Mouse (Mus musculus) lung, embryonic 14.5 days (tissue): Measurements from ENCODE around the gene Mlec. TPM values are rescaled to one million over a fixed set of nuclear protein-coding genes. Genes with fewer than 3 reads are reported as not detected.
"Not testable (repeated sequence)": the region's sequence is repeated elsewhere in the genome, so short reads cannot be mapped to it uniquely, and the experiment has no call there.

Experiments used
- ATAC-seq: fragments of 200-750 bp; cut with Nextera tagmentation; 2 replicates; pipeline ENCODE4 v1.8.0; 2017; ENCODE audit warnings: mild to moderate bottlenecking, moderate TSS enrichment, moderate library complexity; ENCODE audit not compliant: insufficient read depth
- DNase-seq: peaks from one replicate; pipeline ENCODE4 v3.0.0-alpha.2; 2015
- H3K27ac ChIP-seq: fragments of 300-500 bp; sonication (generic); 2 replicates; pipeline ENCODE4 v1.5.1; 2014; ENCODE audit warnings: low read depth, mild to moderate bottlenecking, moderate library complexity
- H3K27me3 ChIP-seq: fragments of 300-500 bp; sonication (generic); 2 replicates; pipeline ENCODE4 v1.6.1; 2014; ENCODE audit warnings: low read length, control low read depth; ENCODE audit not compliant: insufficient read depth
- H3K36me3 ChIP-seq: fragments of 300-500 bp; sonication (generic); 2 replicates; pipeline ENCODE4 v1.6.1; 2014; ENCODE audit warnings: control low read depth; ENCODE audit not compliant: insufficient read depth
- H3K4me1 ChIP-seq: fragments of 300-500 bp; sonication (generic); 2 replicates; pipeline ENCODE4 v1.6.1; 2014; ENCODE audit warnings: antibody characterized with exemption, control low read depth; ENCODE audit not compliant: insufficient read depth
- H3K4me2 ChIP-seq: fragments of 300-500 bp; sonication (generic); 2 replicates; pipeline ENCODE4 v1.6.1; 2014; ENCODE audit warnings: mild to moderate bottlenecking
- H3K4me3 ChIP-seq: fragments of 300-500 bp; sonication (generic); 2 replicates; pipeline ENCODE4 v1.5.1; 2014; ENCODE audit warnings: low read depth, low read length
- H3K9ac ChIP-seq: fragments of 300-500 bp; sonication (generic); 2 replicates; pipeline ENCODE4 v1.6.1; 2014
- H3K9me3 ChIP-seq: fragments of 300-500 bp; sonication (generic); 2 replicates; pipeline ENCODE4 v1.6.1; 2016; ENCODE audit warnings: low read depth, low read length, control low read depth
- CTCF ChIP-seq: IDR thresholded peaks from 2 replicates; pipeline ENCODE4 v1.5.1; 2016; ENCODE audit warnings: antibody characterized with exemption, low read depth
- WGBS: fragments of 180-500 bp; shearing (Covaris S2); extraction: QIAGEN DNeasy Blood & Tissue Kit; methylation state at CpG from one replicate; pipeline ENCODE4 v1.1.7; 2014; 5-methylcytosine and 5-hydroxymethylcytosine counted together
- polyA plus RNA-seq: library from polyadenylated mRNA; unstranded; fragments of >200 nt; fragmentation: Nextera tagmentation; extraction: Ambion mirVana; gene quantifications from 2 replicates; pipeline ENCODE4 v1.2.1, GENCODE M21; 2014

The Mlec gene
- polyA plus RNA-seq, 1 experiment from 2014 or later: 81.1 TPM

GRCm38 (mm10) chr5:115113244-115113643 lies 44.7 kb downstream of the Mlec start:
- no peaks in the 10 kb centered on the region for H3K27me3 ChIP-seq
- 95% methylated on average over 12 of the region's 12 CpGs for WGBS
- ATAC-seq: no peak
- H3K27ac ChIP-seq: no peak overlapping the region
- DNase-seq: no peak
- H3K9me3 ChIP-seq: no peaks in the 10 kb centered on the region
- no peaks in the 10 kb centered on the region for H3K4me1 ChIP-seq
- no peak for TF ChIP-seq CTCF
- H3K4me3 ChIP-seq: no peak overlapping the region
- peaks cover 46% of the 10 kb centered on the region for H3K36me3 ChIP-seq
- no peak overlapping the region for H3K9ac ChIP-seq
- no peak overlapping the region for H3K4me2 ChIP-seq

- Histone ChIP-seq H3K9me3 (no peaks in the 10 kb centered on the region), H3K27ac (no peak overlapping the region), H3K27me3 (no peaks in the 10 kb centered on the region), H3K4me3 (no peak overlapping the region), H3K4me1 (no peaks in the 10 kb centered on the region), H3K4me2 (no peak overlapping the region), H3K9ac (no peak overlapping the region), H3K36me3 (peaks cover 36% of the 10 kb centered on the region)
- DNase-seq (no peak), ATAC-seq (no peak)
- 88% methylated on average over 8 of the region's 8 CpGs for WGBS
- no peak for TF ChIP-seq CTCF
These were observed 46.8 kb downstream of the Mlec start for GRCm38 (mm10) chr5:115111156-115111555.

- not testable (repeated sequence) for DNase-seq, H3K4me2 ChIP-seq, H3K4me3 ChIP-seq, H3K27ac ChIP-seq, ATAC-seq, H3K27me3 ChIP-seq, H3K4me1 ChIP-seq, H3K9me3 ChIP-seq, H3K9ac ChIP-seq
- peaks cover 27% of the 10 kb centered on the region for H3K36me3 ChIP-seq
- WGBS: 94% methylated on average over 23 of the region's 23 CpGs
These were observed 54.7 kb downstream of the Mlec start for GRCm38 (mm10) chr5:115103253-115103652.

- no peak for ATAC-seq
- no peak overlapping the region for H3K27ac ChIP-seq
- WGBS: 76% methylated on average over 2 of the region's 2 CpGs
- no peak overlapping the region for H3K4me3 ChIP-seq
- no peaks in the 10 kb centered on the region for H3K4me1 ChIP-seq
- H3K27me3 ChIP-seq: no peaks in the 10 kb centered on the region
- H3K36me3 ChIP-seq: peaks cover 37% of the 10 kb centered on the region
- H3K9ac ChIP-seq: no peak overlapping the region
- no peak for TF ChIP-seq CTCF
- H3K4me2 ChIP-seq: no peak overlapping the region
- no peaks in the 10 kb centered on the region for H3K9me3 ChIP-seq
- no peak for DNase-seq
These were observed 55.7 kb downstream of the Mlec start for GRCm38 (mm10) chr5:115102231-115102630.

- Histone ChIP-seq H3K4me1 (no peaks in the 10 kb centered on the region), H3K9ac (no peak overlapping the region), H3K4me3 (no peak overlapping the region), H3K9me3 (no peaks in the 10 kb centered on the region), H3K4me2 (no peak overlapping the region), H3K27me3 (no peaks in the 10 kb centered on the region), H3K27ac (no peak overlapping the region), H3K36me3 (peaks cover 52% of the 10 kb centered on the region)
- ATAC-seq: no peak
- no peak for DNase-seq
- no peak for TF ChIP-seq CTCF
- 72% methylated on average over 6 of the region's 6 CpGs for WGBS
These were observed 57.5 kb downstream of the Mlec start for GRCm38 (mm10) chr5:115100473-115100872.

GRCm38 (mm10) chr5:115099991-115100390 lies 58.0 kb downstream of the Mlec start:
- no peak overlapping the region for H3K9ac ChIP-seq
- H3K27ac ChIP-seq: no peak overlapping the region
- no peaks in the 10 kb centered on the region for H3K27me3 ChIP-seq
- ATAC-seq: no peak
- no peak overlapping the region for H3K4me2 ChIP-seq
- H3K4me3 ChIP-seq: no peak overlapping the region
- TF ChIP-seq CTCF: no peak
- no peak for DNase-seq
- 70% methylated on average over 9 of the region's 9 CpGs for WGBS
- H3K9me3 ChIP-seq: no peaks in the 10 kb centered on the region
- peaks cover 57% of the 10 kb centered on the region for H3K36me3 ChIP-seq
- no peaks in the 10 kb centered on the region for H3K4me1 ChIP-seq

GRCm38 (mm10) chr5:115099530-115099929 lies 58.4 kb downstream of the Mlec start:
- no peak overlapping the region for H3K27ac ChIP-seq
- WGBS: 79% methylated on average over 5 of the region's 5 CpGs
- H3K4me1 ChIP-seq: no peaks in the 10 kb centered on the region
- no peak overlapping the region for H3K4me2 ChIP-seq
- H3K9me3 ChIP-seq: no peaks in the 10 kb centered on the region
- H3K4me3 ChIP-seq: no peak overlapping the region
- H3K27me3 ChIP-seq: no peaks in the 10 kb centered on the region
- DNase-seq: no peak
- ATAC-seq: no peak
- TF ChIP-seq CTCF: no peak
- H3K9ac ChIP-seq: no peak overlapping the region
- peaks cover 62% of the 10 kb centered on the region for H3K36me3 ChIP-seq

GRCm38 (mm10) chr5:115098195-115098594 lies 59.8 kb downstream of the Mlec start, which contains the start of gene Gm10401:
TSS of gene Gm10401 (minus strand) at chr5:115098295.
- no peak within 1 kb of the TSS for H3K4me3 ChIP-seq
- H3K4me2 ChIP-seq: no peak within 1 kb of the TSS
- H3K4me1 ChIP-seq: no peaks in the 10 kb centered on the region
- WGBS: 91% methylated on average over 8 of the region's 8 CpGs
- no peak for DNase-seq
- H3K9me3 ChIP-seq: no peaks in the 10 kb centered on the region
- no peaks in the 10 kb centered on the region for H3K27me3 ChIP-seq
- H3K36me3 ChIP-seq: peaks cover 63% of the 10 kb centered on the region
- H3K27ac ChIP-seq: no peak within 1 kb of the TSS
- no peak for TF ChIP-seq CTCF
- H3K9ac ChIP-seq: no peak within 1 kb of the TSS
- no peak for ATAC-seq

Other genes with a start within 250 kb of the Mlec start
- gene Oasl1, start 234.9 kb downstream of the Mlec start, polyA plus RNA-seq: 0.50 TPM in 2 replicates
- gene 2210016L21Rik, start 216.0 kb downstream of the Mlec start, polyA plus RNA-seq: 44.3 and 50.6 TPM in 2 replicates
- 0.05 TPM in 1 of 2 replicates, not detected in the other for gene Hnf1a, start 187.1 kb downstream of the Mlec start, polyA plus RNA-seq
- gene Sppl3, start 147.0 kb downstream of the Mlec start, polyA plus RNA-seq: 32.8 and 39.6 TPM in 2 replicates
- 36.4 and 36.5 TPM in 2 replicates for gene Gm10401, start 59.9 kb downstream of the Mlec start, polyA plus RNA-seq
- 43.8 and 46.9 TPM in 2 replicates for gene Acads, start 38.8 kb downstream of the Mlec start, polyA plus RNA-seq
- 41.9 and 45.4 TPM in 2 replicates for gene Unc119b, start 23.2 kb downstream of the Mlec start, polyA plus RNA-seq
- gene Cabp1, start 36.2 kb upstream of the Mlec start, polyA plus RNA-seq: 2.4 and 2.6 TPM in 2 replicates
- 111 TPM in 2 replicates for gene Pop5, start 77.7 kb upstream of the Mlec start, polyA plus RNA-seq
- gene Rnf10, start 114.7 kb upstream of the Mlec start, polyA plus RNA-seq: 92.5 and 97.2 TPM in 2 replicates
- 39.2 and 40.7 TPM in 2 replicates for gene Coq5, start 121.5 kb upstream of the Mlec start, polyA plus RNA-seq
- 1,568 and 1,614 TPM in 2 replicates for gene Dynll1, start 142.8 kb upstream of the Mlec start, polyA plus RNA-seq
- 286 and 291 TPM in 2 replicates for gene Srsf9, start 169.0 kb upstream of the Mlec start, polyA plus RNA-seq
- gene Gatc, start 183.0 kb upstream of the Mlec start, polyA plus RNA-seq: 35.0 and 37.5 TPM in 2 replicates
- 61.9 and 62.6 TPM in 2 replicates for gene Triap1, start 183.0 kb upstream of the Mlec start, polyA plus RNA-seq
- 842 and 846 TPM in 2 replicates for gene Cox6a1, start 190.8 kb upstream of the Mlec start, polyA plus RNA-seq